Mouse (Mus musculus) limb, embryonic 11.5 days (tissue): ENCODE measurements at regions not wholly inside any gene's neighbourhood (a gene's known extent, or its start where the extent isn't known, plus 50 kb on each side); places are given as distances from the start of the nearest gene placed in this dataset.
"Not testable (repeated sequence)": the region's sequence is repeated elsewhere in the genome, so short reads cannot be mapped to it uniquely, and the experiment has no call there.

Source experiments
- ATAC-seq: fragments of 200-750 bp; cut with Nextera tagmentation; 2 replicates; pipeline ENCODE4 v1.8.0; 2017; ENCODE audit warnings: low read depth; ENCODE audit not compliant: insufficient number of reproducible peaks, low FRiP score, low TSS enrichment
- DNase-seq: peaks from one replicate; pipeline ENCODE4 v3.0.0-alpha.2; 2015; ENCODE audit warnings: low spot score
- H3K27ac ChIP-seq: fragments of 300-500 bp; sonication (generic); replicated peaks from 2 replicates; pipeline ENCODE4 v1.5.1; 2014; ENCODE audit warnings: low read depth, mild to moderate bottlenecking, low read length
- H3K27me3 ChIP-seq: fragments of 300-500 bp; sonication (generic); 2 replicates; pipeline ENCODE4 v1.6.1; 2014; ENCODE audit warnings: mild to moderate bottlenecking, low read length, mixed read lengths; ENCODE audit not compliant: control insufficient read depth, insufficient read depth
- H3K36me3 ChIP-seq: fragments of 300-500 bp; sonication (generic); 2 replicates; pipeline ENCODE4 v1.6.1; 2014; ENCODE audit warnings: mild to moderate bottlenecking, low read length, moderate library complexity, mixed read lengths; ENCODE audit not compliant: control insufficient read depth, insufficient read depth
- H3K4me1 ChIP-seq: fragments of 300-500 bp; sonication (generic); 2 replicates; pipeline ENCODE4 v1.6.1; 2014; ENCODE audit warnings: low read length, mixed read lengths; ENCODE audit not compliant: control insufficient read depth, insufficient read depth
- H3K4me2 ChIP-seq: fragments of 300-500 bp; sonication (generic); 2 replicates; pipeline ENCODE4 v1.6.1; 2014; ENCODE audit warnings: low read depth, mild to moderate bottlenecking, moderate library complexity; ENCODE audit not compliant: severe bottlenecking
- H3K4me3 ChIP-seq: fragments of 300-500 bp; sonication (generic); 2 replicates; pipeline ENCODE4 v1.5.1; 2014; ENCODE audit warnings: low read depth, low read length
- H3K9ac ChIP-seq: fragments of 300-500 bp; sonication (generic); 2 replicates; pipeline ENCODE4 v1.6.1; 2014; ENCODE audit warnings: mild to moderate bottlenecking, low read length
- H3K9me3 ChIP-seq: fragments of 300-500 bp; sonication (generic); 2 replicates; pipeline ENCODE4 v1.6.1; 2016; ENCODE audit warnings: low read length; ENCODE audit not compliant: control insufficient read depth
- WGBS: fragments of 180-500 bp; shearing (Covaris S2); extraction: QIAGEN DNeasy Blood & Tissue Kit; methylation state at CpG from one replicate; pipeline ENCODE4 v1.1.7; 2014; 5-methylcytosine and 5-hydroxymethylcytosine counted together

DNA sequence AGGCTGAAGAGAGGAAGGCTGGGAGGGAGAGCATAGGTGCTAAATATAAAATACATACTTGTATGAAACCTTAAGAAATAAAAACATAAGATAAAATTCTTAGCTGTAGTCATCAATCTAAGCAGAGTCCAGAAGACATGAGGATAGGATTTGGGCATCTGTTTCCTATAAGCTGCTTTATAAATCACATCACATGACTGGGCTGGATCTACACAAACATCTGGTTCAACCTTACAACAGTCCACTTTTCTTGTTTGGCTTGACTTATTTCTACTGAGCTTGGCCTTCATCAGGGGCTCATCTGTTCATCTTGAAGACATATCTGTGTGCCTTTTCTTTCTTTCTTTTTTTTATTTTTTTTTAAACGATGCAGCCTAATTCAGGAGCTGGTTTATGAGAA lies 338.9 kb upstream of the Nrsn1 start:
- Histone ChIP-seq H3K9ac (no peak overlapping the region), H3K4me3 (no peak overlapping the region), H3K9me3 (no peaks in the 10 kb centered on the region), H3K27ac (0 out of 2 replicates have a peak overlapping the region, but pooled peaks have one; percentile 21), H3K36me3 (no peaks in the 10 kb centered on the region), H3K27me3 (no peaks in the 10 kb centered on the region), H3K4me2 (no peak overlapping the region), H3K4me1 (0 out of 2 replicates have a peak, but pooled peaks cover 4% of the 10 kb centered on the region)
- ATAC-seq, result no peak; the same call in 1 of the 2 replicates
- 27% methylated on average over 1 of the region's 1 CpGs for WGBS
- DNase-seq, result no peak

DNA sequence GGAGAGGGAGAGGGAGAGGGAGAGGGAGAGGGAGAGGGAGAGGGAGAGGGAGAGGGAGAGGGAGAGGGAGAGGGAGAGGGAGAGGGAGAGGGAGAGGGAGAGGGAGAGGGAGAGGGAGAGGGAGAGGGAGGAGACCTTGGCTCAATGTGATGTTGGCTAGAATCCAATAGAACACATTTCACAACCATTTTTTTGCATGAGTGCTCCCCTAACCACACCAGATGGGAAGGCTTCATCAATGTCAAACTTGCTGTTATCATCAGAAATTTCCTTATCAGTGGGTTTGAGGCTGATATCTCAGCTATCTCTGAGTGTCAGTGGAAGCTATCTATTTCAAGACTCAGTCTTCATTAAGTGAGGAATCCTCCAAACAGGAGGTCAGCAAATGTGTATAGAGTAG lies 331.0 kb upstream of the Nrsn1 start:
- ATAC-seq, H3K27ac ChIP-seq, H3K36me3 ChIP-seq, DNase-seq, H3K27me3 ChIP-seq, H3K4me1 ChIP-seq, H3K9me3 ChIP-seq, H3K4me3 ChIP-seq, H3K9ac ChIP-seq, H3K4me2 ChIP-seq: not testable (repeated sequence)

DNA sequence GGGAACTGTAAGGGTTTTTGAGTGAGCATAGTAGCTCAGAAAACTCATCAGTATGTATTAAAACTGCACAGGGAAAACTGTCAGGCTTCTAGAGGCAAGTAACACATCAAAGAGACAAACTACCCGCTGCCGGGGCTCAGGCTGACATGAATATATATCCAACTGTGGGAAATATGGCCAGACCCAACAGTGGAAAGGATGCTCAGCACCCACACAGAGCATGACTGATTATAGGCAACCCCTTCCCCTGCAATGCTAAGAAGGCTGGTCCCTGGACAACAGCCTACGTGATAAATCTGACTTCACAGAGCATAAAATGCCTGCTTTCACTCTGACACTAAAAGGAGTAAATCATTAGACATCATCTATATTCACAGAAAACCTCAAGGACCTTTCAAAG lies 324.3 kb upstream of the Nrsn1 start:
- no peak for DNase-seq
- Histone ChIP-seq H3K36me3 (no peaks in the 10 kb centered on the region), H3K4me1 (no peaks in the 10 kb centered on the region), H3K4me2 (no peak overlapping the region), H3K9ac (no peak overlapping the region), H3K27ac (no peak overlapping the region), H3K9me3 (no peaks in the 10 kb centered on the region), H3K4me3 (no peak overlapping the region), H3K27me3 (no peaks in the 10 kb centered on the region)
- WGBS, result 64% methylated on average over 3 of the region's 3 CpGs
- ATAC-seq, result no peak

DNA sequence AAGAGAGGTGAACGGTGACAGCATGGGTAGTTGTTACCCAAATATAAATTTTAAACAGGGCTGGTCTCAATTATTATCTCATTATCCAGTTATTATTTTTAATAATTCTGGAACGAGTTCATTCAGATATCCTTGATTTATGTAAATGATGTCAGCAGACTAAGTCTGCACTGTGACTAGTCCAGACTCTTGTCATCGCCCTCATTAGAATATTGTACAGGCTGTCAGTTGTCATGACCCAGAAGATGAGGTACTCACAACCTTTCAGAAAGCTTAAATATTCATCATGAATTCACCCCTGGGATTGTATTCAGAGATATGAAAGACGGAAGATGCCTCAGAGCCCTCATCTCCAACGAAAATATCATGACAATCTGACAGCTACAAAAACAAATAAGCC lies 300.3 kb upstream of the Nrsn1 start:
- Histone ChIP-seq H3K4me3 (no peak overlapping the region), H3K36me3 (no peaks in the 10 kb centered on the region), H3K4me1 (no peaks in the 10 kb centered on the region), H3K27me3 (no peaks in the 10 kb centered on the region), H3K4me2 (no peak overlapping the region), H3K27ac (no peak overlapping the region), H3K9ac (no peak overlapping the region), H3K9me3 (no peaks in the 10 kb centered on the region)
- 81% methylated on average over 5 of the region's 5 CpGs for WGBS
- ATAC-seq (no peak), DNase-seq (no peak)

DNA sequence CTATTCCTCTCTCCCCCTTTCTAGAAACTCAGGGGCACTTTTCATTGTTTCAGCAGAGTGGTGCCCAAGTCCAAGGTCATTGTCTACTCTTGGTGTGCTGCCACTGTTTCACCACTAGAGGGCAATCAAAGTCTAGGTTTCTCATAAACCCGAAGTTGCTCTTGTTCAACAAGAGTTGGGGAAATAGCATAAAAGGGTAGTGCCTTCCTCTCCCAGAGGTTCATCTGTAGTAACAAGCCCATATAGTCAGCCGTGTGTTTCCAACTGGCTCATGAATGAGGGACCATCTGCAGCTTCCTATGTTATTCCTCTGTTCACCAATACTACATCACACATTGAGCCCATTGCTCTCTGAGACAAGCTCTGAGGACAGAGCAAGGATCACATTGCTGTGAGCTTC lies 292.4 kb upstream of the Nrsn1 start:
- 3% methylated on average over 2 of the region's 2 CpGs for WGBS
- Histone ChIP-seq H3K4me1 (no peaks in the 10 kb centered on the region), H3K27me3 (no peaks in the 10 kb centered on the region), H3K9ac (no peak overlapping the region), H3K9me3 (no peaks in the 10 kb centered on the region), H3K36me3 (no peaks in the 10 kb centered on the region), H3K4me2 (no peak overlapping the region), H3K27ac (no peak overlapping the region), H3K4me3 (no peak overlapping the region)
- ATAC-seq, result no peak
- peak; percentile 61 for DNase-seq

DNA sequence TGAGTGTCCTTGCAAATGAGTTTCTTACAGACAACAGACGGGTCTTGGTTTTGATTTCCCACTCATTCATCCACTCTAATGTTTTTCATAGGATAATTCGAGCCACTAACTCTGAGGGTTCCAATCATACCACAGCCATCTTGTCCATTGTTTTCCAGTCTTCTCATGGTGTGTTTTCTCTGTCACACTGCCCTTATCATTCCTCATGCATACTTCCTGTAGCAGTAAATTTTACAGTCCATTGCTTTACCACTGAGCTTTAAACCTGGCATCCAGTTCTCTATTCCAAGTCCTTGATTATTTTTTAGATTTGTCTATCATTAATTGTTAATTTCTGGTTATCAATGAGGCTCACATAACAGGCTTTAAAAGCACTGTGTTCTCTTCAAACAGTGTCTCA lies 290.0 kb upstream of the Nrsn1 start:
- no peaks in the 10 kb centered on the region for H3K36me3 ChIP-seq
- no peak for ATAC-seq
- 70% methylated on average over 2 of the region's 2 CpGs for WGBS

DNA sequence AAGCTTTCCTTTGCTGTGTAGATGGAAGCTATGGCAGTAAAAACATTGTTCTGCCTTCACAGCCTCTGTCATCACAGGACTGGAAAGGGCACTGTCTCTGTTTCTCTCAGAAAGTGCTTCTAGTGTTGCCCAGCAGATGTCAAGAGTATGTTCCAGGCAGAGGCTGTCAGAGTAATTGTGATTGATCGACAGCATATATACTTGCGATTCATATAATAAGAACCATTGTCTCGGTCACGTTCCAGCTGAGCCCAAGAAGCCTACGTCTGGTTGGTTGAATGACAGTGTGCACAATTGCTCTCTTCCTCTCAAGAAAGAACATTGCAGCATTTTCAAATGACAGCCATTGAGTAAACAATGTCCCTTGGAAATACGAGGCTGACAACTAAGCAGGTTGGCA lies 284.7 kb upstream of the Nrsn1 start:
- no peak for DNase-seq
- no peaks in the 10 kb centered on the region for H3K36me3 ChIP-seq
- 87% methylated on average over 6 of the region's 6 CpGs for WGBS
- H3K27ac ChIP-seq, result no peak overlapping the region
- no peak for ATAC-seq
- no peaks in the 10 kb centered on the region for H3K4me1 ChIP-seq
- no peak overlapping the region for H3K9ac ChIP-seq
- no peaks in the 10 kb centered on the region for H3K27me3 ChIP-seq
- no peak overlapping the region for H3K4me2 ChIP-seq
- H3K4me3 ChIP-seq, result no peak overlapping the region
- no peaks in the 10 kb centered on the region for H3K9me3 ChIP-seq

More for the DNA sequence above, 290.0 kb upstream of the Nrsn1 start:
- Histone ChIP-seq H3K27me3 (no peaks in the 10 kb centered on the region), H3K27ac (no peak overlapping the region), H3K9ac (no peak overlapping the region), H3K4me3 (no peak overlapping the region), H3K4me1 (no peaks in the 10 kb centered on the region), H3K4me2 (no peak overlapping the region), H3K9me3 (no peaks in the 10 kb centered on the region)
- DNase-seq, result no peak

- no peaks in the 10 kb centered on the region for H3K4me1 ChIP-seq
- H3K27ac ChIP-seq, result no peak overlapping the region
- no peaks in the 10 kb centered on the region for H3K36me3 ChIP-seq
- ATAC-seq (no peak), DNase-seq (no peak)
- H3K4me2 ChIP-seq, result no peak overlapping the region
- H3K9me3 ChIP-seq, result no peaks in the 10 kb centered on the region
- 91% methylated on average over 9 of the region's 9 CpGs for WGBS
- no peak overlapping the region for H3K9ac ChIP-seq
- H3K27me3 ChIP-seq, result no peaks in the 10 kb centered on the region
- H3K4me3 ChIP-seq, result no peak overlapping the region
Observed at GRCm38 (mm10) chr13:25548551-25548950, 278.2 kb upstream of the Nrsn1 start.
